Mouse (Mus musculus) megakaryocyte, embryonic 14.5 days (primary cell): ENCODE data around the gene Cpvl.

Experiments
- FLI1 ChIP-seq: IDR thresholded peaks from 2 replicates; pipeline ENCODE4 v1.6.1; 2012; ENCODE audit warnings: low read length, inconsistent platforms, mixed read lengths
- GATA1 ChIP-seq: IDR thresholded peaks from 3 replicates; pipeline ENCODE4 v1.6.1; 2012; ENCODE audit warnings: mixed read lengths, low read length, inconsistent platforms, borderline replicate concordance

- TF ChIP-seq GATA1 (no peak), FLI1 (no peak)
These were observed 20.1 kb downstream of the Cpvl start for GRCm38 (mm10) chr6:53958321-53958720.
